Mouse (Mus musculus) liver, embryonic 12.5 days (tissue): ENCODE data around the gene Rab44. TPM values are rescaled to one million over a fixed set of nuclear protein-coding genes. Genes with fewer than 3 reads are reported as not detected.

ENCODE experiments used
- ATAC-seq: fragments of 200-750 bp; cut with Nextera tagmentation; 2 replicates; pipeline ENCODE4 v1.8.0; 2017; ENCODE audit warnings: moderate number of reproducible peaks, mild to moderate bottlenecking, moderate library complexity
- H3K27ac ChIP-seq: fragments of 300-500 bp; sonication (generic); 2 replicates; pipeline ENCODE4 v1.5.1; 2016; ENCODE audit warnings: mild to moderate bottlenecking
- H3K27me3 ChIP-seq: fragments of 300-500 bp; sonication (generic); replicated peaks from 2 replicates; pipeline ENCODE4 v1.6.1; 2016; ENCODE audit warnings: mild to moderate bottlenecking, moderate library complexity
- H3K36me3 ChIP-seq: fragments of 300-500 bp; sonication (generic); 2 replicates; pipeline ENCODE4 v1.6.1; 2016; ENCODE audit warnings: mild to moderate bottlenecking, moderate library complexity
- H3K4me1 ChIP-seq: fragments of 300-500 bp; sonication (generic); 2 replicates; pipeline ENCODE4 v1.6.1; 2016
- H3K4me2 ChIP-seq: fragments of 300-500 bp; sonication (generic); 2 replicates; pipeline ENCODE4 v1.6.1; 2016; ENCODE audit warnings: mild to moderate bottlenecking, moderate library complexity
- H3K4me3 ChIP-seq: fragments of 300-500 bp; sonication (generic); 2 replicates; pipeline ENCODE4 v1.5.1; 2016; ENCODE audit warnings: mild to moderate bottlenecking, moderate library complexity
- H3K9ac ChIP-seq: fragments of 300-500 bp; sonication (generic); 2 replicates; pipeline ENCODE4 v1.6.1; 2016; ENCODE audit warnings: mild to moderate bottlenecking, moderate library complexity
- H3K9me3 ChIP-seq: fragments of 300-500 bp; sonication (generic); replicated peaks from 2 replicates; pipeline ENCODE4 v1.6.1; 2016; ENCODE audit warnings: mild to moderate bottlenecking, moderate library complexity
- WGBS: fragments of 180-500 bp; shearing (Covaris S2); methylation state at CpG from one replicate; pipeline ENCODE4 v1.1.7; 2016; ENCODE audit not compliant: insufficient replicate concordance; 5-methylcytosine and 5-hydroxymethylcytosine counted together
- polyA plus RNA-seq: library from polyadenylated mRNA; unstranded; fragments of >200 nt; fragmentation: Nextera tagmentation; extraction: Ambion mirVana; gene quantifications from 2 replicates; pipeline ENCODE4 v1.2.1, GENCODE M21; 2016

Gene Rab44
- polyA plus RNA-seq, 1 experiment from 2014 or later: 5.0 TPM

DNA sequence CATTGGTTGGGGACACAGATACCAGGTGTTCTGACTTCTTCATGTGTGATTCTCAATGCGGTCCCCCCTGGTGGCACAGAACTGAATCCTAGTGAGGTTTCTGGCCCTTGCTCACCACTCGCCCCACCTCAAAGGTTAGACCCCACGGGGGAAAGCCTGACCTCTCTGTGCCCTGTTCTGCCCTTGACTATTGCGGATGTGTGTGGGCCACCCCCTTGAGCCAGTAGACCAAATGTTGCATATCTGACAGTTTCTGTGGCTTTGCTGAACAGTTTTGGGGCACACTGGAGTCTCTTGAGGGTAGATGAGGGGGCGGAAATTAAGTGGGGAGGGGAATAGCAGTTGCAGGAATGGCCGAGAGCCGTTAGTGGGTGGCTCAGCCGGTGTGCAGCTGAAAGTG, 29.3 kb downstream of the Rab44 start:
- 80% methylated on average over 8 of the region's 8 CpGs for WGBS
- Histone ChIP-seq H3K9ac (no peak overlapping the region), H3K36me3 (no peaks in the 10 kb centered on the region), H3K27ac (no peak overlapping the region), H3K27me3 (no peaks in the 10 kb centered on the region), H3K9me3 (no peaks in the 10 kb centered on the region), H3K4me2 (no peak overlapping the region), H3K4me3 (no peak overlapping the region), H3K4me1 (0 out of 2 replicates have a peak, but pooled peaks cover 6% of the 10 kb centered on the region)
- no peak for ATAC-seq

DNA sequence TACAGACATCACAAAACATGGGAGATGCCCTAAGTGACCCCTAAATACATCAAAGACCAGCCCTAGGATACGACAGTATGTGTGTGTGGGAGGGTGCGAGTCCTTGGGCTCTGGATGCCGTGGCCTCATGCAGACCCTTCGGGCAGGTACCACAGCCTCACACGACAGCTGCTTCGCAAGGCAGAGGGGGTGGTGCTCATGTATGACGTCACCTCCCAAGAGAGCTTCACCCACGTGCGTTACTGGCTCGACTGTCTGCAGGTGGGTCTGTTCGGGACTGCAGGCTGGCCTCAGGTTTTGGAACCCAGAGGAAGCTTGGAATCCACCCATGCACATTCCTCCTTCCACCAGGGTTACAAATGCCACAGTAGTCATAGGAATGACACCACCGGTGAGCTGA, 31.2 kb downstream of the Rab44 start:
- ATAC-seq: no peak
- Histone ChIP-seq H3K27ac (no peak overlapping the region), H3K9ac (no peak overlapping the region), H3K4me1 (0 out of 2 replicates have a peak, but pooled peaks cover 6% of the 10 kb centered on the region), H3K4me3 (no peak overlapping the region), H3K36me3 (no peaks in the 10 kb centered on the region), H3K4me2 (no peak overlapping the region), H3K27me3 (no peaks in the 10 kb centered on the region), H3K9me3 (no peaks in the 10 kb centered on the region)
- WGBS: 83% methylated on average over 12 of the region's 12 CpGs

DNA sequence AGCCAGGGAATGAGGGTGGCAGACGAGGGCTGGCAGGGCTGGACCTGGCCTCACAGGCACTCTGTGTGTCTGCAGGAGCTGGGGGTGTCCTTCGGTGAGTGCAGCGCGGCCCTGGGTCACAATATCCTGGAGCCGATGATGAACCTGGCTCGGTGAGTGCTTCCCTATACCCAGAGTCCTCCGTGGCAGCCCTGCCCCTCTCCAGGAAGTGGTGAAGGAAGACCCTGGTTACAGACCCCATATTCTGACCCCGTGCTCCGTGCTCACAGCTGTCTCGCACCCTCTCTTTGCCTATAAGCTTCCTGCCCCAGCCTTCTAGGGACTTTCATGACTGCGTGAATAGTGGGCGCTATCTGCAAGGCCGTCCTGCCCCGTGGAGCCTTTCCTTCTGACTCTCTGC, 33.3 kb downstream of the Rab44 start:
- H3K9me3 ChIP-seq: no peaks in the 10 kb centered on the region
- no peak for ATAC-seq
- no peak overlapping the region for H3K4me2 ChIP-seq
- H3K27me3 ChIP-seq: no peaks in the 10 kb centered on the region
- no peak overlapping the region for H3K27ac ChIP-seq
- 0 out of 2 replicates have a peak, but pooled peaks cover 6% of the 10 kb centered on the region for H3K4me1 ChIP-seq
- WGBS: 64% methylated on average over 14 of the region's 14 CpGs
- H3K4me3 ChIP-seq: no peak overlapping the region
- no peaks in the 10 kb centered on the region for H3K36me3 ChIP-seq
- no peak overlapping the region for H3K9ac ChIP-seq

DNA sequence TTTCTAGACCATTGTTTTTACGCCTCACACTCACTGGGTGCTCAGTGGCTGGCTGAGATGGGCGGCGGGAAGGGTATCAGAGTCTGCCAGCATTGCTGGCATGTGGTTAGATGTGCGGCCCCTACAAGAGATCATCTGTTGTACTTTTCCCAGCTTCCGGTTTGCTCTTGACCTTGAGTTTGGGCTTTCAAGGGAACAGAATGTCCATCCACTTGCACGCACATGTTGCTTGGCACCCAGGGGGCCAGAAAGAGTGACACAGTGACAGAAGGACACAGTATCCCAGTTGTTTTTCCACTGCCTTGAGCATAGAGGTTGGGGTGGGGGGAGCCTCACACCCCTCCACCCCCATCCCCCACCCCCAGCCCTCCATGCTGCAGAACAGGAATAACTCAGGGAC, 33.8 kb downstream of the Rab44 start:
- 0 out of 2 replicates have a peak, but pooled peaks cover 6% of the 10 kb centered on the region for H3K4me1 ChIP-seq
- no peak for ATAC-seq

GRCm38 (mm10) chr17:29149766-29150165, 35.8 kb downstream of the Rab44 start:
- Histone ChIP-seq H3K36me3 (no peaks in the 10 kb centered on the region), H3K4me1 (0 out of 2 replicates have a peak, but pooled peaks cover 12% of the 10 kb centered on the region), H3K4me2 (no peak overlapping the region), H3K9me3 (no peaks in the 10 kb centered on the region), H3K9ac (no peak overlapping the region), H3K27me3 (no peaks in the 10 kb centered on the region; the same call in 1 of the 2 replicates), H3K27ac (no peak overlapping the region), H3K4me3 (no peak overlapping the region)
- WGBS: 64% methylated on average over 7 of the region's 7 CpGs
- no peak for ATAC-seq

More for the DNA sequence above, 33.8 kb downstream of the Rab44 start:
- no peaks in the 10 kb centered on the region for H3K9me3 ChIP-seq
- no peak overlapping the region for H3K4me3 ChIP-seq
- H3K4me2 ChIP-seq: no peak overlapping the region
- WGBS: 72% methylated on average over 6 of the region's 6 CpGs
- no peak overlapping the region for H3K9ac ChIP-seq
- no peaks in the 10 kb centered on the region for H3K36me3 ChIP-seq
- no peaks in the 10 kb centered on the region; the same call in 1 of the 2 replicates for H3K27me3 ChIP-seq
- no peak overlapping the region for H3K27ac ChIP-seq

DNA sequence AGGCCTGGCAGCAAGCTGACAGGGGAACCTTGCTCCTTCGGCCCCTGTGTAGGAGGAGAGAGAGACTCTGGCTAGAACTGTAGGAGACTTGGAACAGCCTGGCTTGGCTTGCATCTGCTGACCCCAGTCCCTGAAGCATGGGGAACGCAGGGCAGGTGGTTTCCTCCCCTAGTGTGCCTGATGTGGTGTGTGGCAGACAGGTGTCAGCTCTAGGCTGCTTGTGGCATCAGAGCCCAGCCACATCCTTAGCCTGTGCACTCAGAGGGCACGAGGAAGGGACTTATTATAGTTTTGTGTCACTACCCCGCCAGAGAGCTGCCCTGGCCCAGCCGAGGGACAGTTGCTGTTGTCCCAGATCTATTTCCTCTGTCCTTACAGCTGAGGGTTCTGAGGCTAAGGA, 38.6 kb downstream of the Rab44 start:
- no peak overlapping the region for H3K4me2 ChIP-seq
- no peak overlapping the region for H3K9ac ChIP-seq
- no peak overlapping the region for H3K4me3 ChIP-seq
- no peaks in the 10 kb centered on the region for H3K9me3 ChIP-seq
- no peak for ATAC-seq
- H3K4me1 ChIP-seq: 0 out of 2 replicates have a peak, but pooled peaks cover 13% of the 10 kb centered on the region
- H3K27ac ChIP-seq: no peak overlapping the region
- 56% methylated on average over 5 of the region's 5 CpGs for WGBS
- H3K27me3 ChIP-seq: no peaks in the 10 kb centered on the region; the same call in 1 of the 2 replicates
- H3K36me3 ChIP-seq: no peaks in the 10 kb centered on the region

DNA sequence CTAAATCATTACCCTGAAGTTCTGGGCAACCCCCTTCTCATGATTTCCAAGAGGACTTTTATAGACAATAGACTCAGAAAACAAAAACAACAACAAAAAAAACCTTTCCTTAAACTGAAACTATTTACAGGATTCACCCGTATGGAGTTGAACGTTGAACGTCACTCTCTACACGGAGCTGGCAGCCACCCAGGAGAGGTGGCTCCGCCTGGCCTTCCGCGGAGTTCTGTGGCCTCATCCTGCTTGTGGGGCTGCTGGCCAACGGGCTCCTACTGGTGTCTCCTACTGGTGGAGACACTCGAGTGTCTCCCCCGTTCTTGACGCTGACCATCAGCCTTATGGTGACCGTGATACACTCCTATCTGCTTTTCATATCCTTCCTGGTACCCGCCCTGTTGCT, 40.3 kb downstream of the Rab44 start:
- H3K27me3 ChIP-seq: no peaks in the 10 kb centered on the region; the same call in 1 of the 2 replicates
- WGBS: 50% methylated on average over 13 of the region's 13 CpGs
- H3K9me3 ChIP-seq: no peaks in the 10 kb centered on the region
- H3K4me2 ChIP-seq: no peak overlapping the region
- H3K4me1 ChIP-seq: 0 out of 2 replicates have a peak, but pooled peaks cover 7% of the 10 kb centered on the region
- H3K27ac ChIP-seq: no peak overlapping the region
- ATAC-seq: no peak
- no peak overlapping the region for H3K4me3 ChIP-seq
- no peak overlapping the region for H3K9ac ChIP-seq
- no peaks in the 10 kb centered on the region for H3K36me3 ChIP-seq

DNA sequence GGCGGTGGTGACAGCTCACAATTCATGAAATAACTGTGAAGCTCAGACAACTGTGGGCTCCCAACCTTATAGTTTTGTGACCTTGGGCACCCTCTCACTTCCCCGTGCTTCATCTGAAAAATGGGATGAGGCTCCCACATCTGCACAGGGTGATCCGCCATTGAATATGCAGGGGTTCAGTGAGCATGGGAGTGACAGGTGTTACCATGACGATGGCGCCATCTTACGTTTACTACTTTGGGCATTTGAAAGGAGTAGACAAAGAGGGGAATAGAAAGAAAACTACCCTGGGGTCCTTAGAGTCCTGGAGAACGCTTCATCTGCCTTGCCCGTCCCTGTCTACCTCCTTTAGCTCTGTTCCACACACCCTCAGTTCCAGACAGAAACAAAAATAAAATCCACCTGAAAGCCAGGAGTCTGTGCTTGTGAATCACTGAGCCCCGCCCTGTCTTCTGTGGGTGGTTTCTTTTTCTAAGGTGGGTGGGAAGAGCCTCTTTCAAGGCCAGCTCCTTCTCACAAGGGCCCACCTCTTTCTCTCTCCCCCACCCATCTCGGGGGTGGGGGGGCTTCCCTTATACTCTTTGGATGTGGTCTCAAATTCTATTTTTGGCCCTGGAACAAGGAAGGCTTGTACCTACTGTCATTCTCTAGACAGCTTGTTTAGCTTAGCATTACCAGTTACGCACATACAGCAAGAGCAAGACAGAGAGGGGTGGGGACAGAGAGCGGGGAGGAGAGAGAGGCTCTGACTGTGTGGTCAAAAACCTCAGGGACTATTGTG, 41.6 kb downstream of the Rab44 start:
- no peak for ATAC-seq
- H3K4me3 ChIP-seq: no peak overlapping the region

DNA sequence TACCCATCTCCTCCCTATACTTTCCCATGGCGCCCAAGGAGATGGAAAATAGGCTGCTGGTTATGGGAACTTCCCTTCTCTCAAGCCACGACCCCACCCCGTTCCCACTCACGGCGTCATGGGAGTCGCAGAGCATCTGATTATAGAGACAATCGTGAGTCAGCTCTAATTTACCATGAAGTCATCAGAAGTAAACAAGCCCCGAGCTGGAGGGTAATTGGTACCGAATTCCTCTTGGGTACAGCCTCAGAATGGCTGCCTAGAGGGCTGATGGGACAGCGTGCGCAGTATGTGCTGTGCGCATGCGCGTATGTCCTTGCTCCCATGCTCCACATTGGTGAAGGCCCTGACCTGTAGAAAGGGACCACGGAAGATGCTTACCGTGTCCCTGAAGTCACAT, 42.5 kb downstream of the Rab44 start:
- Histone ChIP-seq H3K4me2 (no peak overlapping the region), H3K4me3 (no peak overlapping the region), H3K27me3 (no peaks in the 10 kb centered on the region; the same call in 1 of the 2 replicates), H3K9me3 (no peaks in the 10 kb centered on the region), H3K4me1 (0 out of 2 replicates have a peak, but pooled peaks cover 7% of the 10 kb centered on the region), H3K9ac (no peak overlapping the region), H3K27ac (no peak overlapping the region), H3K36me3 (no peaks in the 10 kb centered on the region)
- 64% methylated on average over 16 of the region's 16 CpGs for WGBS
- no peak for ATAC-seq

More for the DNA sequence above, 41.6 kb downstream of the Rab44 start:
- Histone ChIP-seq H3K4me1 (0 out of 2 replicates have a peak, but pooled peaks cover 7% of the 10 kb centered on the region), H3K4me2 (no peak overlapping the region), H3K36me3 (no peaks in the 10 kb centered on the region), H3K9me3 (no peaks in the 10 kb centered on the region), H3K27me3 (no peaks in the 10 kb centered on the region; the same call in 1 of the 2 replicates), H3K27ac (no peak overlapping the region), H3K9ac (no peak overlapping the region)
- 70% methylated on average over 12 of the region's 12 CpGs for WGBS

- H3K4me3 ChIP-seq: no peak overlapping the region
- 0 out of 2 replicates have a peak, but pooled peaks cover 7% of the 10 kb centered on the region for H3K4me1 ChIP-seq
- H3K27ac ChIP-seq: no peak overlapping the region
- ATAC-seq: no peak
- no peak overlapping the region for H3K9ac ChIP-seq
- 57% methylated on average over 8 of the region's 8 CpGs for whole genome bisulfite sequencing
- no peaks in the 10 kb centered on the region for H3K36me3 ChIP-seq
- no peak overlapping the region for H3K4me2 ChIP-seq
- no peaks in the 10 kb centered on the region for H3K9me3 ChIP-seq
- H3K27me3 ChIP-seq: no peaks in the 10 kb centered on the region; the same call in 1 of the 2 replicates
These were observed 42.9 kb downstream of the Rab44 start for GRCm38 (mm10) chr17:29156866-29157265.

GRCm38 (mm10) chr17:29158899-29159298, 45.0 kb downstream of the Rab44 start:
- Histone ChIP-seq H3K36me3 (no peaks in the 10 kb centered on the region), H3K27ac (no peak overlapping the region), H3K4me1 (peaks cover 12% of the 10 kb centered on the region; the same call in 1 of the 2 replicates), H3K9me3 (no peaks in the 10 kb centered on the region), H3K9ac (no peak overlapping the region), H3K27me3 (0 out of 2 replicates have a peak, but pooled peaks cover 7% of the 10 kb centered on the region), H3K4me2 (no peak overlapping the region), H3K4me3 (no peak overlapping the region)
- ATAC-seq: no peak
- WGBS: 77% methylated on average over 15 of the region's 15 CpGs

DNA sequence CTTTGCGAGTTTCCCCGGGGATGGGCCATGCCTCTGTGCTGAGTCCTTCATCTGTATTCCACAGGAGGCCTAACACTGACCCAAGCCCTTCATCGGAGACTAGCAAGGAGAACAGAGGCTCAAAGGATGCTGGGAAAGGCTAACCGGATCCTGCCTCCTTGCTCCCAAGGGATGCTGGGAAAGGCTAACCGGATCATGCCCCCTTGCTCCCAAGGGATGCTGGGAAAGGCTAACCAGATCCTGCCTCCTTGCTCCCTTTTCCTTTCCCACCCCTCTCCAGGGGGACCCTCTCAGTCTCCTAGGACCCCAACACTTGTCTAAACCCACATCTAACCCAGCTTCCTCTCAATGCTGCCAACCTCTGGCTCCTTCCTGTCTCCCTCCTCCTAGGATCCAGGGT, 45.4 kb downstream of the Rab44 start:
- Histone ChIP-seq H3K27me3 (0 out of 2 replicates have a peak, but pooled peaks cover 8% of the 10 kb centered on the region), H3K9me3 (no peaks in the 10 kb centered on the region), H3K9ac (no peak overlapping the region), H3K4me3 (no peak overlapping the region), H3K4me2 (no peak overlapping the region), H3K27ac (no peak overlapping the region), H3K36me3 (no peaks in the 10 kb centered on the region), H3K4me1 (peaks cover 15% of the 10 kb centered on the region)
- ATAC-seq: no peak
- 83% methylated on average over 5 of the region's 5 CpGs for WGBS
